Mouse (Mus musculus): ENCODE measurements around the gene 4933424G06Rik. TPM values are rescaled to one million over a fixed set of nuclear protein-coding genes. Genes with fewer than 3 reads are reported as not detected.

4933424G06Rik gene
- polyA plus RNA-seq, 1 experiment from 2014 or later, result not detected

GRCm38 (mm10) chr1:36708626-36709025 lies 1.3 kb upstream of the 4933424G06Rik start:
- Histone ChIP-seq H3K4me3 (ENCODE audit: low read length) (peak overlapping the region; percentile 99), H3K9ac (replicated peaks; ENCODE audit: low read length) (peak overlapping the region; percentile 93), H3K4me2 (replicated peaks; ENCODE audit: low read depth, low read length) (peak overlapping the region; percentile 84), H3K27ac (ENCODE audit: low read length) (peak overlapping the region; percentile 45; the same call in 1 of the 2 replicates), H3K27me3 (ENCODE audit: insufficient read depth, low read length) (no peaks in the 10 kb centered on the region), H3K4me1 (ENCODE audit: insufficient read depth, low read length) (peaks cover 13% of the 10 kb centered on the region), H3K36me3 (ENCODE audit: insufficient read depth, low read length) (peaks cover 21% of the 10 kb centered on the region), H3K9me3 (ENCODE audit: low read length) (no peaks in the 10 kb centered on the region)
- ATAC-seq (ENCODE audit: low FRiP score, low TSS enrichment), result no peak
- 80% methylated on average over 1 of the region's 1 CpGs for WGBS

DNA sequence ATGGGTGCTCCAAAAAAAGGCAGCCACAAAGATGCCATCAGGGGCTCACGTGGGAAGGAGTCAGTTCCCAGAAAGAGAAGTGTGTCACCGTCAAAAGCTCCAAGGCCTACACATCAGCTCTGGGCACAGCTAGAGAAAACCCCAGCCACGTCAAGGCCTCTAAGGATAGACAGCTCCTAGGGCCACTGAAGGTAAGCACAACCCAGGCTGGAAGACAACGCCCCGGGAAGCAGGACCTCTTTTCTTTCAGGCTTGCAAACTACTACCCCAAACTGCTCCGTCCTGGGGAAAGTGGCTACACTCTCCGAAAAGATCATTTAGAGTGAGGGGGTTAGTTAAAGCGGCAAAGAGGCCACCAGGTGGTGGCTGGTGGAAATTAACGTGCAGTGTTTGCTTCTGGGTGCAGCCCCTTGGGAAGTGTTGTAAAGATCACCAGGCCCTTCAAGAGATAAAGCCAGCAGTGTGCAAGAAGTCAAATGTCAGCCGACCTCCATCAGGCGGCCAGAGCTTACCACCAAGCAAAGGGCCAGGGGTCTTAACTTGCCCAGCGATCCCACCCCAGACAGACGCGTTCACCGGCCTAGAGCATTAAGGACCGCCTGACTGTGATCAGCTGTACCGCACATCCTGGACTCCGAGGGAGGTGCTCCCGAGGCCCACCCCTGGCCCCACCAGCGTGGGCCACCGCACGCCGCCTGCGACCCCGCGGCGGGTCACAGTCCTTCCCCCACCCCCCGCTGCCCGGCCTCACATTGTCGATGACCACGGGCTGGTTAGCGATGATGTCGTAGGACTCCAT lies 695 bp upstream of the 4933424G06Rik start:
- Histone ChIP-seq H3K36me3 (ENCODE audit: insufficient read depth, low read length) (peaks cover 15% of the 10 kb centered on the region), H3K9ac (replicated peaks; ENCODE audit: low read length) (peak overlapping the region; percentile 93), H3K27me3 (ENCODE audit: insufficient read depth, low read length) (no peaks in the 10 kb centered on the region), H3K4me2 (replicated peaks; ENCODE audit: low read depth, low read length) (peak overlapping the region; percentile 84), H3K27ac (ENCODE audit: low read length) (peak overlapping the region; percentile 77), H3K9me3 (ENCODE audit: low read length) (no peaks in the 10 kb centered on the region), H3K4me1 (ENCODE audit: insufficient read depth, low read length) (peaks cover 13% of the 10 kb centered on the region), H3K4me3 (ENCODE audit: low read length) (peak overlapping the region; percentile 99)
- WGBS, result under 1% methylated on average over 33 of the region's 33 CpGs
- peak; percentile 84 for ATAC-seq (ENCODE audit: low FRiP score, low TSS enrichment)

GRCm38 (mm10) chr1:36711104-36711503 lies 1.2 kb downstream of the 4933424G06Rik start:
- Histone ChIP-seq H3K36me3 (ENCODE audit: insufficient read depth, low read length) (no peaks in the 10 kb centered on the region), H3K4me3 (ENCODE audit: low read length) (no peak overlapping the region), H3K27me3 (ENCODE audit: insufficient read depth, low read length) (no peaks in the 10 kb centered on the region), H3K4me2 (replicated peaks; ENCODE audit: low read depth, low read length) (no peak overlapping the region), H3K9me3 (ENCODE audit: low read length) (no peaks in the 10 kb centered on the region), H3K9ac (replicated peaks; ENCODE audit: low read length) (no peak overlapping the region), H3K4me1 (ENCODE audit: insufficient read depth, low read length) (peaks cover 13% of the 10 kb centered on the region), H3K27ac (ENCODE audit: low read length) (no peak overlapping the region)
- WGBS, result 95% methylated on average over 2 of the region's 2 CpGs
- no peak for ATAC-seq (ENCODE audit: low FRiP score, low TSS enrichment)

DNA sequence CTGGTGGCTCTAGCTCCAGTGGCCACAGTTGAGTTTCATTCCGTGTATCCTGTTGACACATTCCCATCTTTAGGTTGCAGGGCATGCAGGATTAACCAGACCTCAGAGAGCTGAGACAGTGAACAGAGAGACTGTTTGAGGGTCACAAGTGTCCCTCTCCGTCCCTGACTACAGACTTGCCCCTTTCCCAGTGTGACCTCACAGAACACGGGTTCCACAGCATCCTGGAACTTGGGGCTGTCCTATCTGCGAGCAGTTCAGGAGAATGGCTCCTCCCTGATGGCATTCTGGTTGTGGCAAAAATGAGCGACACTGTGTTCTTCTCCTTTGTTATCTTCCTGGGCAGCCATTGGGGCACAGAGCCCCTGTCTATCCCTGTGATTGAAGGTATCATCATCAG lies 4.4 kb downstream of the 4933424G06Rik start, which contains the start of gene Actr1b:
Gene Actr1b, minus strand, starts transcription at position 112 of the 400 bp plus-strand sequence.
- no peak for ATAC-seq (ENCODE audit: low FRiP score, low TSS enrichment)
- no peaks in the 10 kb centered on the region for H3K4me1 ChIP-seq (ENCODE audit: insufficient read depth, low read length)
- H3K4me2 ChIP-seq (replicated peaks; ENCODE audit: low read depth, low read length), result no peak within 1 kb of the TSS
- H3K27me3 ChIP-seq (ENCODE audit: insufficient read depth, low read length), result no peaks in the 10 kb centered on the region
- no peaks in the 10 kb centered on the region for H3K36me3 ChIP-seq (ENCODE audit: insufficient read depth, low read length)
- H3K9ac ChIP-seq (replicated peaks; ENCODE audit: low read length), result no peak within 1 kb of the TSS
- no peak within 1 kb of the TSS for H3K27ac ChIP-seq (ENCODE audit: low read length)
- H3K9me3 ChIP-seq (ENCODE audit: low read length), result no peaks in the 10 kb centered on the region
- no peak within 1 kb of the TSS for H3K4me3 ChIP-seq (ENCODE audit: low read length)
- whole genome bisulfite sequencing, result 82% methylated on average over 5 of the region's 5 CpGs

- no peak overlapping the region for H3K9ac ChIP-seq (replicated peaks; ENCODE audit: low read length)
Observed at GRCm38 (mm10) chr1:36718786-36719185, 8.8 kb downstream of the 4933424G06Rik start.

DNA sequence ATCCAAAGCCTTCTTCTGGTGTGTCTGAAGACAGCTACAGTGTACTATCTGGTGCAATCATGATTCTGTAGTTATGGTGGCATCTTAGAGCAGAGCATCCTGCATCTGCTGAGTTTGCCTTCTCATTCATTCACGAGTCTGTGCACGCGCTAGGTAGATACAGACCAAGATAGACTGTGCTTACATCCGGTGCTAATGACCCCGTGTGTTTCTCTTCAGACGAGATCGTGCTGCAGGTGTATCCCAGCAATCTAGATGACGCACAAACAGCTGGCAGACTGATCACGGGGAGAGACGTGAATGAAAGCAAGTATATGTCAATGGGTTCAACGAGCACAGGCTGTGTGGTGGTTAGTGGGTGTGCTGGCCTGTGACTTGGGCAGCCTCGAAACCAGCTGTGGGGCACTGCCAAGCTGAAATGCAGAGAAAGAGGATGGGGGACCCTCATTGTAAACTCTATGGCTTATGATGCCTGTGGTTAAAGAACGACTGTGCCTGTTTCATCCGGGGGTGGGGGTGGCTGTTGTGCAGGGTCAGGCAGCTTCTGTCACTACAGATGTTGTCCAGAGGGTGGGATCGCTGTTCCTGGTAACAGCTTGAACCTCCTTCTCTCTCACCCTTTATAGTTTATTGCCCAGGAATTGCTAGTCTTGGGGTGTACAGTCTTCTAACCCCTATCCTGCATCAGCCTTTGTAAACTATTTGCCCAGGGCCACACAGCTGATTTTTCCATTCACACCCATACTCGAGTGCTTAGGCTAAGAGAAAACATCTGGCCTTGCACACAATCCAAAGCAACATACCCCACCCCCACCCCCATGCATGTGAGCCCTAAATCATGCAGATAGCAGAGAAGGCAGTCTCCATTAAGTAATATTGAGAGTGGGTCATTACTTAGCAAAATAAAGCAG lies 13.5 kb downstream of the 4933424G06Rik start:
- Histone ChIP-seq H3K36me3 (ENCODE audit: insufficient read depth, low read length) (no peaks in the 10 kb centered on the region), H3K27me3 (ENCODE audit: insufficient read depth, low read length) (no peaks in the 10 kb centered on the region), H3K9ac (replicated peaks; ENCODE audit: low read length) (no peak overlapping the region), H3K4me3 (ENCODE audit: low read length) (no peak overlapping the region), H3K4me2 (replicated peaks; ENCODE audit: low read depth, low read length) (no peak overlapping the region), H3K4me1 (ENCODE audit: insufficient read depth, low read length) (0 out of 2 replicates have a peak, but pooled peaks cover 3% of the 10 kb centered on the region), H3K27ac (ENCODE audit: low read length) (no peak overlapping the region), H3K9me3 (ENCODE audit: low read length) (no peaks in the 10 kb centered on the region)
- 47% methylated on average over 16 of the region's 16 CpGs for WGBS
- no peak for ATAC-seq (ENCODE audit: low FRiP score, low TSS enrichment)

More at GRCm38 (mm10) chr1:36718786-36719185, 8.8 kb downstream of the 4933424G06Rik start:
- no peak overlapping the region for H3K4me3 ChIP-seq (ENCODE audit: low read length)
- 0 out of 2 replicates have a peak, but pooled peaks cover 3% of the 10 kb centered on the region for H3K4me1 ChIP-seq (ENCODE audit: insufficient read depth, low read length)
- H3K4me2 ChIP-seq (replicated peaks; ENCODE audit: low read depth, low read length), result no peak overlapping the region
- H3K27ac ChIP-seq (ENCODE audit: low read length), result no peak overlapping the region
- 74% methylated on average over 1 of the region's 1 CpGs for WGBS
- no peaks in the 10 kb centered on the region for H3K9me3 ChIP-seq (ENCODE audit: low read length)
- H3K27me3 ChIP-seq (ENCODE audit: insufficient read depth, low read length), result no peaks in the 10 kb centered on the region
- no peak for ATAC-seq (ENCODE audit: low FRiP score, low TSS enrichment)
- H3K36me3 ChIP-seq (ENCODE audit: insufficient read depth, low read length), result no peaks in the 10 kb centered on the region

- 46% methylated on average over 4 of the region's 4 CpGs for WGBS
- no peak overlapping the region for H3K27ac ChIP-seq (ENCODE audit: low read length)
- no peaks in the 10 kb centered on the region for H3K27me3 ChIP-seq (ENCODE audit: insufficient read depth, low read length)
- no peak overlapping the region for H3K9ac ChIP-seq (replicated peaks; ENCODE audit: low read length)
- 0 out of 2 replicates have a peak, but pooled peaks cover 3% of the 10 kb centered on the region for H3K4me1 ChIP-seq (ENCODE audit: insufficient read depth, low read length)
- H3K4me3 ChIP-seq (ENCODE audit: low read length), result no peak overlapping the region
- H3K4me2 ChIP-seq (replicated peaks; ENCODE audit: low read depth, low read length), result no peak overlapping the region
- no peak for ATAC-seq (ENCODE audit: low FRiP score, low TSS enrichment)
- H3K36me3 ChIP-seq (ENCODE audit: insufficient read depth, low read length), result no peaks in the 10 kb centered on the region
- H3K9me3 ChIP-seq (ENCODE audit: low read length), result no peaks in the 10 kb centered on the region
Observed at GRCm38 (mm10) chr1:36724057-36724431, 14.1 kb downstream of the 4933424G06Rik start.

DNA sequence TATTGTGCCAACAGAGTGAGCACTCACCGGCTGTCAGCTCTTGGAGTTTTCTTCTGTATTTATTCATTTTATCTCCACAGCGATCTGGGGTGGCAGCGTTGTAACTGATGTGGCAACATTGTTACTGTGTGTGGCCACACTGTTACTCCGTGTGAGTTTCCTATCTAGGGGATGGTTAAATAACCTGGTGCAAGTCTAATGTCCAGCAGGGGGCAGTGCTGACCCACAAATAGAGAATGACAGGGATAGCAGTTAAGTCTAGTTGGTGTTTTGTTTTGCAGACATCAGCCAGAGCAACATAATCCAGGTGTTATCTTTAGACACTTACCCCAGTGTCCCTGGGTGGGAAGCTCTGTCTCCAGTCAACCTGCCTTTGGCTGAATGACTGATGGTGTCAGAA lies 27.4 kb downstream of the 4933424G06Rik start:
- Histone ChIP-seq H3K9ac (replicated peaks; ENCODE audit: low read length) (no peak overlapping the region), H3K9me3 (ENCODE audit: low read length) (0 out of 2 replicates have a peak, but pooled peaks cover 2% of the 10 kb centered on the region), H3K27ac (ENCODE audit: low read length) (no peak overlapping the region), H3K27me3 (ENCODE audit: insufficient read depth, low read length) (no peaks in the 10 kb centered on the region), H3K36me3 (ENCODE audit: insufficient read depth, low read length) (no peaks in the 10 kb centered on the region), H3K4me2 (replicated peaks; ENCODE audit: low read depth, low read length) (no peak overlapping the region), H3K4me3 (ENCODE audit: low read length) (no peak overlapping the region), H3K4me1 (ENCODE audit: insufficient read depth, low read length) (no peaks in the 10 kb centered on the region)
- ATAC-seq (ENCODE audit: low FRiP score, low TSS enrichment), result no peak
- WGBS, result 12% methylated on average over 4 of the region's 4 CpGs

GRCm38 (mm10) chr1:36739231-36739630 lies 29.3 kb downstream of the 4933424G06Rik start:
- no peak for ATAC-seq (ENCODE audit: low FRiP score, low TSS enrichment)
- no peak overlapping the region for H3K4me2 ChIP-seq (replicated peaks; ENCODE audit: low read depth, low read length)
- H3K9me3 ChIP-seq (ENCODE audit: low read length), result 0 out of 2 replicates have a peak, but pooled peaks cover 2% of the 10 kb centered on the region
- no peak overlapping the region for H3K9ac ChIP-seq (replicated peaks; ENCODE audit: low read length)
- H3K36me3 ChIP-seq (ENCODE audit: insufficient read depth, low read length), result no peaks in the 10 kb centered on the region
- no peak overlapping the region for H3K4me3 ChIP-seq (ENCODE audit: low read length)
- no peak overlapping the region for H3K27ac ChIP-seq (ENCODE audit: low read length)
- H3K27me3 ChIP-seq (ENCODE audit: insufficient read depth, low read length), result no peaks in the 10 kb centered on the region; the same call in 1 of the 2 replicates
- 80% methylated on average over 5 of the region's 5 CpGs for WGBS
- H3K4me1 ChIP-seq (ENCODE audit: insufficient read depth, low read length), result no peaks in the 10 kb centered on the region
